Mouse (Mus musculus): ENCODE measurements around the gene Ap5m1. TPM values are rescaled to one million over a fixed set of nuclear protein-coding genes. Genes with fewer than 3 reads are reported as not detected.
A peak's percentile ranks its signal among the peaks of the same experiment; 100 is the strongest.

Gene Ap5m1
- 19.5 and 19.9 TPM in 2 replicates for polyA plus RNA-seq (2015; fragmentation: Nextera tagmentation; extraction: Ambion mirVana)

- no peaks in the 10 kb centered on the region for H3K36me3 ChIP-seq
- no peaks in the 10 kb centered on the region for H3K9me3 ChIP-seq
- under 1% methylated on average over 46 of the region's 62 CpGs for WGBS
- peak; percentile 68 for ATAC-seq (ENCODE audit: low FRiP score, low read depth)
- peak within 1 kb of the TSS; percentile 99 for H3K9ac ChIP-seq
- no peaks in the 10 kb centered on the region for H3K27me3 ChIP-seq
- H3K27ac ChIP-seq (replicated peaks), result peak within 1 kb of the TSS; percentile 97
- peak within 1 kb of the TSS; percentile 79 for H3K4me3 ChIP-seq
- peak within 1 kb of the TSS; percentile 75 for H3K4me2 ChIP-seq
- H3K4me1 ChIP-seq (replicated peaks), result peaks cover 27% of the 10 kb centered on the region
These were observed at the start of gene Ap5m1 for GRCm38 (mm10) chr14:49065529-49066273. Ap5m1 (plus strand) TSS chr14:49066097.

GRCm38 (mm10) chr14:49019765-49020164, 46.1 kb upstream of the Ap5m1 start:
- ATAC-seq (ENCODE audit: low FRiP score, low read depth), result no peak
- 93% methylated on average over 5 of the region's 5 CpGs for WGBS
- Histone ChIP-seq H3K9me3 (no peaks in the 10 kb centered on the region), H3K4me2 (no peak overlapping the region), H3K27me3 (no peaks in the 10 kb centered on the region), H3K36me3 (peaks cover 34% of the 10 kb centered on the region), H3K9ac (no peak overlapping the region), H3K4me3 (no peak overlapping the region), H3K27ac (replicated peaks) (no peak overlapping the region), H3K4me1 (replicated peaks) (no peaks in the 10 kb centered on the region)

- ATAC-seq (ENCODE audit: low FRiP score, low read depth), result no peak
- Histone ChIP-seq H3K9me3 (no peaks in the 10 kb centered on the region), H3K4me1 (replicated peaks) (no peaks in the 10 kb centered on the region), H3K27me3 (no peaks in the 10 kb centered on the region), H3K4me2 (no peak overlapping the region), H3K27ac (replicated peaks) (no peak overlapping the region), H3K9ac (no peak overlapping the region), H3K4me3 (no peak overlapping the region), H3K36me3 (peaks cover 27% of the 10 kb centered on the region)
- WGBS, result 94% methylated on average over 6 of the region's 6 CpGs
These were observed 38.7 kb upstream of the Ap5m1 start for GRCm38 (mm10) chr14:49027040-49027778.

GRCm38 (mm10) chr14:49027779-49028368, 38.0 kb upstream of the Ap5m1 start:
- Histone ChIP-seq H3K27me3 (no peaks in the 10 kb centered on the region), H3K27ac (replicated peaks) (no peak overlapping the region), H3K9ac (no peak overlapping the region), H3K36me3 (peaks cover 28% of the 10 kb centered on the region), H3K9me3 (no peaks in the 10 kb centered on the region), H3K4me2 (no peak overlapping the region), H3K4me3 (no peak overlapping the region), H3K4me1 (replicated peaks) (no peaks in the 10 kb centered on the region)
- 78% methylated on average over 3 of the region's 3 CpGs for WGBS
- ATAC-seq (ENCODE audit: low FRiP score, low read depth), result no peak

- H3K27ac ChIP-seq (replicated peaks), result no peak overlapping the region
- H3K36me3 ChIP-seq, result peaks cover 33% of the 10 kb centered on the region
- H3K27me3 ChIP-seq, result no peaks in the 10 kb centered on the region
- H3K4me2 ChIP-seq, result no peak overlapping the region
- H3K9ac ChIP-seq, result no peak overlapping the region
- no peak overlapping the region for H3K4me3 ChIP-seq
- no peaks in the 10 kb centered on the region for H3K9me3 ChIP-seq
- WGBS, result 93% methylated on average over 5 of the region's 5 CpGs
- no peaks in the 10 kb centered on the region for H3K4me1 ChIP-seq (replicated peaks)
- ATAC-seq (ENCODE audit: low FRiP score, low read depth), result no peak
These were observed 36.9 kb upstream of the Ap5m1 start for GRCm38 (mm10) chr14:49028991-49029390.

- Histone ChIP-seq H3K4me1 (replicated peaks) (no peaks in the 10 kb centered on the region), H3K36me3 (peaks cover 4% of the 10 kb centered on the region; the same call in 1 of the 2 replicates), H3K4me2 (no peak overlapping the region), H3K4me3 (no peak overlapping the region), H3K9ac (no peak overlapping the region), H3K27me3 (no peaks in the 10 kb centered on the region), H3K27ac (replicated peaks) (no peak overlapping the region), H3K9me3 (no peaks in the 10 kb centered on the region)
- WGBS, result 96% methylated on average over 4 of the region's 4 CpGs
- no peak for ATAC-seq (ENCODE audit: low FRiP score, low read depth)
These were observed 20.3 kb upstream of the Ap5m1 start for GRCm38 (mm10) chr14:49045610-49046009.

GRCm38 (mm10) chr14:49049492-49049891, 16.4 kb upstream of the Ap5m1 start:
- Histone ChIP-seq H3K9ac (no peak overlapping the region), H3K4me2 (no peak overlapping the region), H3K9me3 (no peaks in the 10 kb centered on the region), H3K27ac (replicated peaks) (no peak overlapping the region), H3K36me3 (peaks cover 4% of the 10 kb centered on the region; the same call in 1 of the 2 replicates), H3K4me1 (replicated peaks) (no peaks in the 10 kb centered on the region), H3K27me3 (no peaks in the 10 kb centered on the region), H3K4me3 (no peak overlapping the region)
- ATAC-seq (ENCODE audit: low FRiP score, low read depth), result no peak

- Histone ChIP-seq H3K4me3 (no peak overlapping the region), H3K4me1 (replicated peaks) (peaks cover 27% of the 10 kb centered on the region), H3K4me2 (no peak overlapping the region), H3K27me3 (no peaks in the 10 kb centered on the region), H3K36me3 (no peaks in the 10 kb centered on the region), H3K27ac (replicated peaks) (no peak overlapping the region), H3K9me3 (no peaks in the 10 kb centered on the region), H3K9ac (no peak overlapping the region)
- no peak for ATAC-seq (ENCODE audit: low FRiP score, low read depth)
- WGBS, result 84% methylated on average over 2 of the region's 2 CpGs
These were observed 2.1 kb upstream of the Ap5m1 start for GRCm38 (mm10) chr14:49063838-49064237.

- Histone ChIP-seq H3K27ac (replicated peaks) (peak within 1 kb of the TSS; percentile 97), H3K36me3 (no peaks in the 10 kb centered on the region), H3K27me3 (no peaks in the 10 kb centered on the region), H3K4me3 (peak within 1 kb of the TSS; percentile 79), H3K9me3 (no peaks in the 10 kb centered on the region), H3K9ac (peak within 1 kb of the TSS; percentile 99), H3K4me1 (replicated peaks) (peaks cover 27% of the 10 kb centered on the region), H3K4me2 (peak within 1 kb of the TSS; percentile 75)
- ATAC-seq (ENCODE audit: low FRiP score, low read depth), result peak; percentile 97
- WGBS, result under 1% methylated on average over 50 of the region's 53 CpGs
These were observed 452 bp downstream of the Ap5m1 start, which contains the start of gene Exoc5 for GRCm38 (mm10) chr14:49066274-49066823. Exoc5 (minus strand) TSS chr14:49066653.

- no peaks in the 10 kb centered on the region for H3K9me3 ChIP-seq
- ATAC-seq (ENCODE audit: low FRiP score, low read depth), result no peak
- peaks cover 13% of the 10 kb centered on the region; the same call in 1 of the 2 replicates for H3K36me3 ChIP-seq
- H3K27ac ChIP-seq (replicated peaks), result no peak overlapping the region
- no peak overlapping the region for H3K4me3 ChIP-seq
- 93% methylated on average over 2 of the region's 2 CpGs for WGBS
- peaks cover 3% of the 10 kb centered on the region for H3K4me1 ChIP-seq (replicated peaks)
- H3K9ac ChIP-seq, result no peak overlapping the region
- H3K4me2 ChIP-seq, result no peak overlapping the region
- no peaks in the 10 kb centered on the region for H3K27me3 ChIP-seq
These were observed 6.9 kb downstream of the Ap5m1 start for GRCm38 (mm10) chr14:49072837-49073236.

- H3K27me3 ChIP-seq, result no peaks in the 10 kb centered on the region
- no peak overlapping the region for H3K4me2 ChIP-seq
- no peak overlapping the region for H3K9ac ChIP-seq
- no peak for ATAC-seq (ENCODE audit: low FRiP score, low read depth)
- 96% methylated on average over 7 of the region's 7 CpGs for WGBS
- H3K36me3 ChIP-seq, result peaks cover 13% of the 10 kb centered on the region; the same call in 1 of the 2 replicates
- H3K9me3 ChIP-seq, result no peaks in the 10 kb centered on the region
- no peaks in the 10 kb centered on the region for H3K4me1 ChIP-seq (replicated peaks)
- H3K27ac ChIP-seq (replicated peaks), result no peak overlapping the region
- H3K4me3 ChIP-seq, result no peak overlapping the region
These were observed 8.0 kb downstream of the Ap5m1 start for GRCm38 (mm10) chr14:49073896-49074295.

- Histone ChIP-seq H3K36me3 (peaks cover 16% of the 10 kb centered on the region; the same call in 1 of the 2 replicates), H3K27ac (replicated peaks) (no peak overlapping the region), H3K27me3 (no peaks in the 10 kb centered on the region), H3K4me3 (no peak overlapping the region), H3K9me3 (no peaks in the 10 kb centered on the region), H3K9ac (no peak overlapping the region), H3K4me1 (replicated peaks) (no peaks in the 10 kb centered on the region), H3K4me2 (no peak overlapping the region)
- WGBS, result 76% methylated on average over 2 of the region's 2 CpGs
- ATAC-seq (ENCODE audit: low FRiP score, low read depth), result no peak
These were observed 8.5 kb downstream of the Ap5m1 start for GRCm38 (mm10) chr14:49074361-49074760.
